Mouse (Mus musculus) left cerebral cortex, adult 8-10 months (tissue): Measurements from ENCODE around the gene Ppp6r1. TPM values are rescaled to one million over a fixed set of nuclear protein-coding genes. Genes with fewer than 3 reads are reported as not detected.

Experiments
- DNase-seq, 2 experiments: peaks; one replicate each; pipeline ENCODE4 v3.0.0; 2022; ENCODE audit warnings: low spot score in 2 of 2
- total RNA-seq, 4 experiments: library from RNA; stranded (reverse); gene quantifications; 2 replicates each; pipeline ENCODE4 v1.2.4; 2022

Ppp6r1 gene
- total RNA-seq, 4 experiments from 2014 or later = 118 to 128 (median 127) TPM

DNA sequence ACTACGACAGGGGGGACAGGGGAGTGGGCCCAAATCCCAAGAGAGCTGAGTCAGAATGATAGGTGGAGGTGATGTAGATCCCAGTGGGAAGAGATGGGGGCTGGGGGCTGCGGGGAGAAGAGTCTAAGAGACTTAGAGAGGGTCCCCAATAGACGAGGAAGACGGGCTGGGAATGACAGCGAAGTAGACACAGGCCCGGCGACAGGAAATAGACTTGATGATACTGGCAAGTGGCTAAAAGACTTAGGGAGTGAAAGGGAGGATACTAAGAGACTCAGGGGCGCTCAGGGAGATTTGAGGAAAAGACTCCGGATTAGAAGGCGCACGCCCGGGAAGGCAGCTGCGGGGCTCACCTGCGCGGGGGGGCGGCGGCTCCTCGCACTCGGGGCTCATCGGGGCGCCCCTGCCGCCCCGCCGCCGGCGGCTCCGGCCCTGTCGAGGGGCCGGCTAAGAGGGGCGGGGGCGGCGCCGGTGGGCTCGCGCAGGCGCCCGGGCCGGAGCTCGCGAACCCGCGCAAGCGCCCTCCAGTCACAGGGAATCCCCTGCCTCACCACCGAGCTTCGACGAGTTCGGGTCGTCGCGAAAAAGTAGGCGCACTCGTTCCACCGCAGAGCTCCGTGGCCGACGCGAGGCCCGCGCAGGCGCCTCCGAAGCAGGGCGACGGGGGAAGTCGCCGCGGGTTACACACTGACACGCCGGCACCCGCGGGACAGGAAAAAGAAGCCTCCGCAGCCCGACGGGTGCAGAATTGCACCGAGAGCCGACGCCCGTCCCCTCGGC, 501 bp downstream of the Ppp6r1 start:
- no peak for DNase-seq

DNA sequence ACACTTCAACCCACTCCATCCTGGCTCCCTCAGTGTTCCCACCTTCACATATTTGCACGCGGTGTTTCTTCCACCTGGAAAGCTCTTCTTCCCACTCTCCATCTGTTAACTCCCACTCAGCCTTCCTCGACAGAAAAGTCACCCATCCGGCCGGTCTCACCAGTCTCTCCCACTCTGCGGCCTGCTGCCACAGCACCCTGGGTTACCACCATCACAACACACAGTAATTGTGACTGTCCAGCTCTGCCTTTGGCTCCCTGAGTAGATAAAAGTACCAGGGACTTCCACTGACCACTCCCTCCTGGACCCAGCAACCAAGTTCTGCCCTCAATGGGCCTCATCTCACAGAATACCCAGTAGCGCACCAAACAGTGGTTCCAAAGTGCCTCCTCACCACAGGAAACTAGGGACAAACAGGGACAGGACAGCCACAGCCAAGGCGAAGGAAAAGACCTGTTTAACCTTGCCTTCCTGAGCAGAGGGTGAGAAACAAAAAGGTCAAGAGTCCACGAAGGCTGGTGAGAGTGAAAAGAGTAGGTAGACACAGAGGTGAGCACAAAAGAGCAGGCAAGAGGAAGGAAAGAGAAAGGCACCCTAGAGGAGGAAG, 1.2 kb downstream of the Ppp6r1 start:
- DNase-seq = peak in 1 of 2 experiments; percentile 65

DNA sequence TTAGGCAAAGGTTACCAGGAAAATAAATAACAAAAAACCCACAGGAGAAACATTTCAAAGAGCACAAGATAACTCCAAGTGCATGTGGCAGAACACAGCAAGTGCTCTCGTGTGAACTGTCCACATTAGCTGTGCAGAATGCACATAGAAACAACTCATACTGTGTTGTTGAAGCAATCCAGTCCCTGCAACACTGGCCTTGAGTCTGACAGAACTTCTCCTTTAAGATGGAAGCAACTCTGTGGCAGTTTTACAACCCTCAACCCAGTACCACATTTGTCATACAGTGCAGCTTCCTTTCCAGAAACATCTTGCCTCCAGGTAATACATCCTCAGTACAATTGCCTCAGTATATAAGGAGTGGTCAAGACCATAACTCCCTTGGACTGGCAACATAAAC, 2.0 kb downstream of the Ppp6r1 start:
- DNase-seq = no peak

DNA sequence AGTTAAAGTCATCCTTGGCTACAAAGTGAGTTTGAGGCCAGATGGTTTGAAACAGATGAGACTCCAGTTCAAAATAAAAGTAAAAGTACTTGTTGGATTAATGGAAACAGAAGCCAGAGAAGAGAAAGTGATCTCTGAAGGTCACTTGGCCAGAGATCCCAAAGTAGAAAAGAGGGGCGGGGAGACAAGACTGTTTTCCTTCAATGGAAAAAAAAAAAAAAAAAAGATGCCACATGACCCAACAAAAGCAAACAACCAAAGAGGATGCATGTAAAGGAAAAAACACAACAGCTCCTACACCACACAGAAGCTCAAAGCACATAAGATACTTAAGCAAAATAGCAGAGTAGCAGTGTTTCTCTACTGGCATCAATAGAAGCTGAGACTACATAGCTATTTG, 2.9 kb downstream of the Ppp6r1 start:
- DNase-seq = no peak

DNA sequence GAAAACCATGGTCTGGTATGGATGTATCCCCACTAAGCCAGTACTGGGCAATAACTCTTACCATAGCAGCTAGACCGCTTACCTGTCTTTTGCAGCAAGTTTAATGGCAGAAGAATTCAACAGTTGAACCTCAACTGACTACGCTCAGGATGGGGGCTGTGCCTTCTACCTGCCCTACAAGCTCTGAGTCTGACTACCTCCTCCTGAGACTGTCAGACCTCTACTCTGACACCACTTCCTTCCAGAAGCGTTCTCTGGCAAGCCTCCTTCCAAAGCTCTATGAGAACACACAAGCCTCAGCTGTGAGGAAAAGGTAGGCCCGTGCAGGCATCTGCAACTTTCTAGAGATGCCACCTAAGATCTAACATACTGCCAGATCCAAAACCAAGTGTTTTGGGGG, 3.4 kb downstream of the Ppp6r1 start:
- DNase-seq = no peak

DNA sequence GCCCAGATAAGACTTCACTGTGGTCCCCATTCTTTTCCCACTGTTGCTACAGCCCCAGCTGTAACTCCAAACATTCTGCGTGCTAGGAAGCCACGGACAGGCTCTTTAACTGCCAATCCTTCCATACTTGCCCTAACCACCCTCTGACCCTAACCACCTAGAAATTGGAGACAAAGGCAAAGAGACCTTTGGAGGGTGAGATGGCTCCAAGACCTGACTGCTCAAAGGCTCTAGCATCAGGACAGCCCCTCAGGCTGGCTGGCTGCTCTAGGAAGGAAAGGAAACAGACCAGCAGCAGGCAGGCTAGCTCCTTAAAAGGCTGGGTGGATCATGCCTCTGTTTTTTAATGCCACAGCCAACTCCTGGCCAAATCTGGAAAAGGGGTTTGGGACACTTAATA, 4.6 kb downstream of the Ppp6r1 start:
- no peak for DNase-seq

DNA sequence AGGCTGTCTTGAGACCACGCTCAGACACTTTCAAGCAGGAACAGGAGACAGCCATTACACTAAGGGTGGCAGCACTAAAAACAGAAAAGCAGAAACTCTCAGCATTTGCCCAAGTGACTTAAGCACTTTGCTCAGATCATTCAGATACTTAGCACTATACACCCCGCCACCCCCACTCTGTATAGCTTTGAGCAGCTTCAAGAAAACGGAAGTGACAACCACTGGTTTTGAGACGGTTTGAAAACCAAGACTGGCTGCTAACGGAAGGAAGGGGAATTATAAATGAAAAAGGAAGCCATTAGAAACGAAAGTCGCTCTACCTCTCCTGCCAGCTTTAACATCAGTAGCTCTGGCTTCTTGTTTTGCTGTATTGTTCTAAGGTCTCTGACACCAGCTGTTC, 5.0 kb downstream of the Ppp6r1 start:
- DNase-seq = no peak

DNA sequence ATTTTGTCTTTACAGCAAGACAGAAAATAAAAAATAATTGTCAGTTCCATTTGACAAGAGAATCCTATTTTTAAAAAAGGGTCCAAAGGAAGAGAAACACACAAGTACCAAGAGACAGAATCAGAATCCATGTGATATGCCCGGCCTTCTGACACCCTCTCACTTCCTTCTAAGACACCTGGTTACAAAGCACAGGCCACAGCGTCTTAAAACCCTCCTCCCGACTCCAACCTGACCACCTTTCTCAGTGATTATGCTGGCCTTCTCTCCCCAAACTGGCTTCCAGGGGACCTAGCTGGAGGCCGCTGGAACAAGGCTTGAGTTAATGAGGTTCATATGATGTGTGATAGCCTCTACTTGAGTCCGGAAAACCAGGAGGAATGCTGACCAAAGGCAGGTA, 5.5 kb downstream of the Ppp6r1 start:
- no peak for DNase-seq

DNA sequence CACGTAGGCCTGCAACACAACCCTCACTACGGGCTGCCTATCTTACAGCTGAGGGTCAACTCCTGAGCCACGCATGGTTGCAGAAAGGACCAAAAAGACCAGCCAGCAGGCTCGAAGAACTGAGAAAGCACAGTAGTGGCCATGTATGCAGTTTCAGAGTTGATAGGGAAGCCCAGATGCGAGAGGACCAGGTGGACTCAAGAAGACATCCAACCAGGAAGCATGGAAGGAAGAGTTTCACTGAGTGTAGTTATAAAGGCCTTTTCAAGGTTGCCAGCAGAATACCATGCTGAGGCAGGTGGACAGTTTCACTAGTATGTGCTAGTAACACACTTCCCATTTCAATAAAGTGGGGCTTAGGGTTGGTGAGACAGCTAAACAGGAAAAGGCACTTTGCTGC, 6.1 kb downstream of the Ppp6r1 start:
- DNase-seq = no peak

DNA sequence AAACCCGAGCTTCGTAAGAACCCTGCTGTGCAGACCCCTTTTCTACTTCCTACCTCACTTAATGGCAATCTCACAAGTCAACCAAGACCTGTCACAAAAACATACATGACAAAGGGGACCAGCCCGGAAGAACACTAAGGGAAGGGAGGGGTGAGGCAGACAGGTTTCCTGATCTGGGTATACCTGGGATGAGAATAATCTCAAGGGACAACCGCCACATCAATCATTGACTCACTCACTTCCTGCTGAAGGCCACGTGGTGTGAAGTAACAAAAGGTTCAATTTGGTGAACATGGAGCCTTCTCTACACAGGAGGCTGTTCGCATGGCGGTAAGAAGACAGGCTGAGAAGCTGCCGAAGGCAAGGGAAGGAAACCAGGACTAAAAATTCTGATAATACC, 7.2 kb downstream of the Ppp6r1 start:
- no peak for DNase-seq

DNA sequence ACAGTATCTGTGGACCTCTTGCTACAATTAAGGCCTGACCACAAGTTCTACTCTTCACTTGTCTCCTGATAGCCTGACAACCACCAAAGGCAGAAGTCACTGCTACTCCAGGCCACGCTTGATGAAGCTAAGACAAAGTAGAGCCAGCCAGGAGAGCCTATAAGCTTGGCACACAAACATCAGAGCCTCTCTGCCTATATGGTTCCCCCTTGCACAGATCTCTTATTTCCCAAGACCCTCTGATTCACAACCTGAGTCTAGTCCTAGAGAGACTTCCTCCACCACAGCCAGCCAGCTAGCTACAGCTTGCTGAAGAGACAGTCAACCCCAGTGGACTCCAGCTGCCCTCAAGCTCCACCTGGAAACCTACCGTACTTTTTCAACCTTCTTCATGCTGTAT, 10.8 kb downstream of the Ppp6r1 start:
- no peak for DNase-seq

DNA sequence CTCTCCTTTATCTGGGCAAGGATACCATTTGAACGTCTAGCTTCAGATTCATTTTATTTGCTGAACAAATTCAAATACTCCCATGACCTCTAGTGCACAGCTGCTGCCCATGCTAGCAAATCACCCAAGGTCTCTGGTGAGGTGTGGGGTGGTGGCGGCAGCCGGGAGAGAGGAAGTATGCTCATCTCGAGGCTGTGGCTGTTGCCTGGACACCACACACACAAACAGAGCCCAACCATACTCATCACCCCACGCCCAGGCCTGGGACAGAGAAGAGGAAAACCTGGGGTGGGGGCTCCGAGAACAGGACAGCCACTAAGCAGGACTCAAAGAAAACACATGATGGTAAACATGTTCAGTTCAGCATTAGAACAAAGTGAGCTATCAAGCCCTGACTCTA, 11.5 kb downstream of the Ppp6r1 start:
- DNase-seq = no peak

DNA sequence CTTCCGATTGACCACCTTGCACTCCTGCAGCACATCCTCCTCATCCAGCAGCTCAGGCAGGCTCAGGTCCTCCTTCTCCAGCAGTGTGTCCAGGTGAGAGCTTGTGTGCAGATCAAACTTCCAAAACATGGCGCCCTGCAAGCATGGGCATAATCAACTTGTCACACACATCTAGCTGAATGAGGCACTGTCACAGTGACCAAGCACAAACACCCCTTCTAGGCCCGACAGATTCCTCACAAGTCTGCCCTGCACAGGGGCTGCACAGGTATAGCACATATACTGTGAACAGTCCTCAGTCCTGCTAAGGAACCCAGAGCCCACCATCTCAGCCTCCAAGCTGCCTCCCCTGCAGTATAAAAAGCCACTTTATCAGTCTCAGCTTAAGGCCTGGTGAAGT, 12.0 kb downstream of the Ppp6r1 start:
- no peak for DNase-seq

DNA sequence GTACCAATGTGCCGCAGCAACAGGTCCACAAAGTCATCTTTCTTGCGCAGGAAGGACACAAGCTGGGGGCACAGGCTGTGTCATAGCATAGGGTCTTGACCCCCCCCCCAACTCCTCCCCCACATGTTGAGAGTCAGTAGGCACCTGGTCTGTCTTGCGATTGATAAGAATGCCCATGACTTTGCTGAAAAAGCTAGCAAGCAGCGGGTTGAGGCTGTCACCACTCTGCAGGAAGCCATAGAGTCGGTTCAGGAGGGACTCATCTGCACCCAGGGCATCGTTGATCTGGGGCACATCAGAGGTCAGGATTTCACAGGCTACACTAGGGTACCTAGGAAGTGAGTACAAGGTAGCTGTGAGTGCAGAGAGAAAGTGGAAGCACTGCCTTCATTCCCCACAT, 15.6 kb downstream of the Ppp6r1 start:
- DNase-seq = no peak

DNA sequence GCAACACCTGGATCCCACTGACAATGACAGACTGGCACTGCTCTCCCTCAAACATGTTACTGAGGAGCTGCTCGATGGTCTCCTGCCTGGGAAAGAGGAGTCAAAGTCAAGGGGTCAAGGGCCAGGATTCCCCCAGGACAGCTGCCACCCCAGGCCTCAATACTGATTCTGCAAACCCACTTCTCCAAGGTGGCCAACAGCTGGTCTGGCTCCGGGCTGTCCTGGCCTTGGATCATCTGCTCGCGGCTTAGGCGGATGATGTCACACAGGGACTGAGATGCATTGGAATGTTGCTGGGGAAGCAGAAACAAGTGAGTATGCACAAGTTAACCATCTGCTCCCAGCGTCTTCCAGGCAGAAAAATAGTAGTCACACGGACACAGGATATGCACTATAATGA, 16.9 kb downstream of the Ppp6r1 start:
- DNase-seq = no peak

DNA sequence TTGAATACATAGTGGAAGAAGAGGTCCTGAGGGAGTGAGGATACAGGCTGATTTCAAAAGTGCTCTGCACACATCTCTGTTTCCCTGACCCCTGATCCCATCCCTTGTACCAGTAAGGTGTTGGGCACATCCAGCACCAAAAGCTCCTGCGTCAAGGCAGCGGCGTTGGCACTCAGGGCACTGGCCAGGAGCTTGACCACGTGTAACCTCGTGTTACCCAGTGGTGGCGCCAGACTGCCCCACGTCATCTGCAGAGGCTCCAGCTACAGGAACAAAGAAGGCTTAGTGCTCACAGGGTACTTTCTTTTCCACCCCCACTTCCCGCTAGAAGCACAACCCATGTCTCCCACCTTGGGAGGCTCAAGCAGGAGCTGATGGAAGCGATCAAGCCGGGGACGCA, 17.7 kb downstream of the Ppp6r1 start:
- DNase-seq = no peak

DNA sequence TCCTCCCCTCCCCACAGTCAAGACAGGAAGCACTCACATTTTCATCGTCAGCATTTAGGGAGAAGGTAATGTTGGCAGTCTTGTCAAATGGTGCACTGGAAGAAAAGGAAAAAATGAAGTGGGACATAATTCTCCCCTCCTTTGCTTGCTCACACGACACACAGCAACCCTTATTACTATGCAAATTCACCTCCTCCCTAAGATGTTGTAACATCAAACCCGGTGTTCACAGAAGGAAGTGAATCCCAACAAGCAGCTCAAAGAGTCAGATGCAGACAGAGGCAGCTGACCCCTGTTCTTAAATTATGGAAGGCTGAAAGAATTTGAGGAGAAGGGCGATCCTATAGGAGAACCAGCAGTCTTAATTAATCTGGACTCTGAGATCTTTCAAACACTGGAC, 22.6 kb downstream of the Ppp6r1 start:
- DNase-seq = no peak

DNA sequence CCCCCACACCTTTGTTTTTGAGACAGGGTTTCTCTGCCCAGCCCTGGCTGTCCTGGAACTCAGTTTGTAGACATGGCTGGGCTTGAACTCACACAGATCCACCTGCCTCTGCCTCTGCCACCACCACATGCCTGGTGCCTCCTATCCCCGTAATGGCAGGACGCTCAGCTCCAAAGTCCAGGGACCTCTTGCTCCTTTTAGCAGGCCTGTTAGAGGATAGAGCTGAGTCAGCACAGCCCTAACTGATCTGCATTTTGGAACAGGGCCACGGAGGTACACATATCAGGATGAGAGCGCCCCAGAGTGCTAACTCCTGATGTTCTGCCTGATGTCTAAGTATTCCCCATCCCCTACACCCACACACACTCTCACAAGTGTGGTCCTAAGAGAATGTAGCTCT, 27.8 kb downstream of the Ppp6r1 start, which contains the start of gene Tmem86b:
Tmem86b (minus strand) TSS at position 392 of the 400 bp plus-strand sequence.
- DNase-seq = no peak

DNA sequence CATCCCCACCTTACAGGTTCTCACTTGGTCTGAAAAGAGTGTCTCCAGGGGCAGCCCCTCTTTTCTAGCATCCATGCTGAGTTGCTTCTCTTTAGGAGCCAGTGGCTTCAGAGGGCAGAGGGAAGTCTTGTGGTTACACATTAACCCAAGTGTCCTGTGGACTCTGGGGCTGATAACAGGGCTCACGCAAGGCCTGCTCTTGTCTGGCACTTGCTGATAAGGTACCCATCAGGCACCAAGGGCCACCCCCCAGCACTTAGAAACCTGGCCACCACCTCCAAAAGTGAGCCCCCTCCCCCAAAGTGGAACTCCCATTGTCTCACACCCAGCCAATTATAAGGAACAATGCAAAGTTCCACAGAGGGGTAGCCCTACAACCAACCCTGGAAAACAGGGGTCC, 28.6 kb downstream of the Ppp6r1 start:
- DNase-seq = no peak

DNA sequence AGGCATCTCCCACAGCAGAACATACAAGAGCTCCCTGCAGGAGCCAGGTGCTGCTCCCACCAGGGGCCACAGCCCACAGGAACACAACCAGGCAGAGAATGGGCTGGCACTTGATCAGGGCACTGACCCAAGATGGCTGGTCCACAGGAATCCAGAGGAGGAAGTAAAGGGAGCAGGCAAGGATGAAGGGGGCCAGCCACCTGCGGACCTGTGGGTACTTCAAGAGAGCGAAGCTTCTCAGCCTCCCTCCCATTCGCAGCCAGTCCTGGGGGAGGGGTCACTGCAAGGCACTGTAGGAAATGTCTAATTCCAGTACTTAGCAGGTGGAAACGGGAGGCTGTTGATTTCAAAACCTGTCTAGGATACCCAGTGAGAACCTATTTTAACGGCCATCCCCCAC, 29.2 kb downstream of the Ppp6r1 start:
- no peak for DNase-seq

DNA sequence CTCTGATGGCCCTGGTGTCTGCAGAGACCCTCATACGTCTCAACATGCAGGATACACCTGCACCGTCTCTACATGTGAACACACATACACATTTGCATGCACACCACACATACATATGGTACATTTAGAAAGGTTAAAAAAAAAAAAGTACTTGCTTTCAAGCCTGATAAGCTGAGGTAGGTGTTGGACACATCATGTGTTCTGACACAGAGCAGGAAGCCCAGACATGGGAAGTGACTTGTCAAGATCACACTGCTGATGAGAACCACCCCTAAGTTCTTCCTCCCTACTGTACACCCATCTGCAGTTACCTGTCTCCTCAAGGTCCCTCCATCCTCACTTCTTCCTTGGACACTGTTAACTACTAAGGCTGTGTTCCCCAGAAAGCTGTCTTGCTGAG, 32.9 kb downstream of the Ppp6r1 start:
- DNase-seq = no peak

DNA sequence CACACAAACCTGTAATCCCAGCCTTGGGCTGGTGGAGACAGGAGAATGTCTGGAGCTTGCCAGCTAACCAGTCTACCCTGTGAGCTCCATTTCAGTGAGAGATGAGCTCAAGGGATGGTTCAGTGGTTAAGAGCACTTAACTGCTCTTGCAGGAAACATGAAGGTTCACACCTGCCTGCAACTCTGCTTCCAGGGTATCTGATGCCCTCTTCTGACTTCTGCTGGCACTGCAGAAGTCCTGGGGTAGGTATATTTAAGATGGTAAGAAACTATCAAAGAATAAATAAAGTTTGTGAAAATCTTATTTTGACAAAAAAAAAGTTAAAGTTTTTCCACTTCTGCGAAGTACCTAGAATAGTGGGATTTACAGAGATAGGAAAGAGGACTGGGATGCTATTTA, 34.5 kb downstream of the Ppp6r1 start:
- DNase-seq = no peak

DNA sequence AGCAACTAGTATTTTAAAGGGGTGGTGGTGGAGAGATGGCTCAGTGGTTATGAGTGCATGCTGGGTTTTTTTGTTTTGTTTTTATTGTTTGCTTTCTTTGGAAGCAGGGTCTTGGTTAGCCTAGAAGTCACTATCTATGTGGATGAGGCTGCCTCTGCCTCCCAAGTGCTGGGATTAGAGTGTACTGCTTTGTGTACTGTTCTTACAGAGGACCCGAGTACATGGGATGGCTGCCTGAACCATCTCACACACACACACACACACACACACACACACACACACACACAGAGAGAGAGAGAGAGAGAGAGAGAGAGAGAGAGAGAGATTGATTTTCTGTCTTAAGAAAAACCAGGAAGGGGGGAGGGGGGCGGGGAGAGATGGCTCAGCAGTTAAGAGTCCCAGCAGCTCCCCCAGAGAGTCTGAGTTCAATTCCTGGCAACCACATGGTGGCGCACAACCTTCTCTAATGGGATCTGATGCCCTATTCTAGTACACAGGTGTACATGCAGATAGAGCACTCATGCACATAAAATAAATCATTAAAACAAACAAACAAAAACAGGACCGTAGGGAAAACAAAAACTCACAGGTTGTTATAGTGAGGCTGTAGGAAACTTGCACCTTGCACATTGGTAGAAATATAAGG, 35.2 kb downstream of the Ppp6r1 start:
- DNase-seq = no peak
